Mouse (Mus musculus) heart, postnatal 0 days (tissue): ENCODE data around the gene C2cd2.

Experiments
- CTCF ChIP-seq: IDR thresholded peaks from 2 replicates; pipeline ENCODE4 v1.5.1; 2016; ENCODE audit warnings: antibody characterized with exemption, control low read depth, low read depth
- EP300 ChIP-seq: IDR thresholded peaks from 2 replicates; pipeline ENCODE4 v1.6.1; 2016; ENCODE audit warnings: antibody characterized with exemption, low read depth

- TF ChIP-seq CTCF (no peak), EP300 (no peak)
Measured at GRCm38 (mm10) chr16:97948836-97949235, 13.6 kb downstream of the C2cd2 start.
